Mouse (Mus musculus) MEL (cell line): Measurements from ENCODE around the gene Nosip. TPM values are rescaled to one million over a fixed set of nuclear protein-coding genes. Genes with fewer than 3 reads are reported as not detected.

ENCODE experiments used
- DNase-seq: peaks from one replicate; pipeline ENCODE4 v3.0.0; 2011; ENCODE audit warnings: low read depth, low spot score
- H3K27ac ChIP-seq: 2 replicates; pipeline ENCODE4 v1.5.1; 2012; ENCODE audit warnings: low read depth, mild to moderate bottlenecking, control low read depth, low read length, moderate library complexity; ENCODE audit not compliant: control insufficient read depth
- H3K27me3 ChIP-seq, 2 experiments: fragments of 150-350 bp in 1 of 2; sonication (generic) in 1 of 2; 2 replicates each; pipeline ENCODE4 v1.6.1; 2012; ENCODE audit warnings: low read length in 2 of 2, mild to moderate bottlenecking in 2 of 2, improper control_type of control experiment in 1 of 2, moderate library complexity in 1 of 2; ENCODE audit not compliant: insufficient read depth in 2 of 2, control insufficient read depth in 1 of 2
- H3K36me3 ChIP-seq, 2 experiments: 2 replicates each; pipeline ENCODE4 v1.6.1; 2012 to 2014; ENCODE audit warnings: low read length in 2 of 2, improper control_type of control experiment in 1 of 2, inconsistent platforms in 1 of 2, mild to moderate bottlenecking in 1 of 2; ENCODE audit not compliant: insufficient read depth in 2 of 2, control insufficient read depth in 1 of 2
- H3K4me1 ChIP-seq, 2 experiments: fragments of 150-350 bp in 1 of 2; sonication (generic) in 1 of 2; 2 replicates each; pipeline ENCODE4 v1.6.1; 2012; ENCODE audit warnings: low read length in 2 of 2, improper control_type of control experiment in 1 of 2, mild to moderate bottlenecking in 1 of 2; ENCODE audit not compliant: insufficient read depth in 2 of 2, control insufficient read depth in 1 of 2
- H3K4me3 ChIP-seq, 2 experiments: fragments of 150-350 bp in 1 of 2; sonication (generic) in 1 of 2; 2 replicates each; pipeline ENCODE4 v1.5.1; 2012; ENCODE audit warnings: low read depth in 2 of 2, low read length in 2 of 2, mild to moderate bottlenecking in 2 of 2, moderate library complexity in 2 of 2, control low read depth in 1 of 2, improper control_type of control experiment in 1 of 2; ENCODE audit not compliant: control insufficient read depth in 1 of 2, insufficient read depth in 1 of 2
- H3K79me2 ChIP-seq: 2 replicates; pipeline ENCODE4 v1.6.1; 2012; ENCODE audit warnings: mild to moderate bottlenecking, low read length, moderate library complexity; ENCODE audit not compliant: control insufficient read depth, poor library complexity, insufficient read depth
- H3K9ac ChIP-seq: 2 replicates; pipeline ENCODE4 v1.6.1; 2012; ENCODE audit warnings: low read depth, mild to moderate bottlenecking, control low read depth, low read length, moderate library complexity; ENCODE audit not compliant: control insufficient read depth, poor library complexity, severe bottlenecking
- H3K9me3 ChIP-seq: fragments of 150-350 bp; sonication (generic); replicated peaks from 2 replicates; pipeline ENCODE4 v1.6.1; 2012; ENCODE audit warnings: mild to moderate bottlenecking, low read length, improper control_type of control experiment, moderate library complexity; ENCODE audit not compliant: insufficient read depth
- CTCF ChIP-seq, 3 experiments: IDR thresholded peaks in 2 of 3; conservative IDR thresholded peaks in 1 of 3; 2 replicates each; pipeline ENCODE4 v1.5.1; 2011 to 2012; ENCODE audit warnings: low read length in 3 of 3, low read depth in 2 of 3, mild to moderate bottlenecking in 2 of 3, improper control_type of control experiment in 1 of 3, inconsistent platforms in 1 of 3, mixed read lengths in 1 of 3, moderate library complexity in 1 of 3; ENCODE audit not compliant: control insufficient read depth in 1 of 3, insufficient read depth in 1 of 3, poor library complexity in 1 of 3, severe bottlenecking in 1 of 3
- E2F4 ChIP-seq: IDR thresholded peaks from 2 replicates; pipeline ENCODE4 v1.6.1; 2011; ENCODE audit warnings: low read depth, low read length, improper control_type of control experiment, borderline replicate concordance
- ELF1 ChIP-seq: IDR thresholded peaks from 2 replicates; pipeline ENCODE4 v1.6.1; 2014; ENCODE audit warnings: low read depth, mild to moderate bottlenecking, inconsistent platforms, low read length, improper control_type of control experiment, moderate library complexity
- EP300 ChIP-seq, 2 experiments: IDR thresholded peaks; 2 replicates each; pipeline ENCODE4 v1.6.1; 2011; ENCODE audit warnings: improper control_type of control experiment in 2 of 2, low read length in 2 of 2, low read depth in 1 of 2, mild to moderate bottlenecking in 1 of 2
- GABPA ChIP-seq: IDR thresholded peaks from 2 replicates; pipeline ENCODE4 v1.6.1; 2012; ENCODE audit warnings: low read depth, mild to moderate bottlenecking, inconsistent platforms, low read length, improper control_type of control experiment, moderate library complexity
- GATA1 ChIP-seq: IDR thresholded peaks from 2 replicates; pipeline ENCODE4 v1.6.1; 2011; ENCODE audit warnings: low read depth, low read length, improper control_type of control experiment
- JUND ChIP-seq: IDR thresholded peaks from 2 replicates; pipeline ENCODE4 v1.6.1; 2011; ENCODE audit warnings: low read depth, mild to moderate bottlenecking, improper control_type of control experiment, low read length
- KAT2A ChIP-seq: conservative IDR thresholded peaks from 2 replicates; pipeline ENCODE4 v1.6.1; 2012; ENCODE audit warnings: low read depth, low read length, improper control_type of control experiment, inconsistent platforms
- MAX ChIP-seq: IDR thresholded peaks from 2 replicates; pipeline ENCODE4 v1.6.1; 2011; ENCODE audit warnings: low read length, improper control_type of control experiment
- MAZ ChIP-seq: IDR thresholded peaks from 2 replicates; pipeline ENCODE4 v1.6.1; 2012; ENCODE audit warnings: low read depth, mild to moderate bottlenecking, inconsistent platforms, low read length, improper control_type of control experiment
- MEF2A ChIP-seq: IDR thresholded peaks from 2 replicates; pipeline ENCODE4 v1.6.1; 2014; ENCODE audit warnings: low read depth, mild to moderate bottlenecking, inconsistent platforms, low read length, improper control_type of control experiment; ENCODE audit not compliant: poor library complexity, insufficient replicate concordance, severe bottlenecking; ENCODE audit errors: extremely low read depth
- MXI1 ChIP-seq: IDR thresholded peaks from 2 replicates; pipeline ENCODE4 v1.6.1; 2011; ENCODE audit warnings: mild to moderate bottlenecking, low read depth, low read length, improper control_type of control experiment
- MYC ChIP-seq: IDR thresholded peaks from 2 replicates; pipeline ENCODE4 v1.6.1; 2011; ENCODE audit warnings: low read depth, mild to moderate bottlenecking, low read length, improper control_type of control experiment, moderate library complexity
- NELFE ChIP-seq: IDR thresholded peaks from 2 replicates; pipeline ENCODE4 v1.6.1; 2011; ENCODE audit warnings: low read depth, low read length, improper control_type of control experiment
- NRF1 ChIP-seq: IDR thresholded peaks from 2 replicates; pipeline ENCODE4 v1.6.1; 2014; ENCODE audit warnings: low read depth, mild to moderate bottlenecking, inconsistent platforms, low read length, improper control_type of control experiment, moderate library complexity; ENCODE audit not compliant: poor library complexity, insufficient read depth, severe bottlenecking
- POLR2A ChIP-seq, 2 experiments: IDR thresholded peaks; 2 replicates each; pipeline ENCODE4 v1.6.1; 2011 to 2012; ENCODE audit warnings: low read length in 2 of 2, mild to moderate bottlenecking in 2 of 2, control low read depth in 1 of 2, improper control_type of control experiment in 1 of 2, low read depth in 1 of 2, moderate library complexity in 1 of 2; ENCODE audit not compliant: control insufficient read depth in 1 of 2, insufficient read depth in 1 of 2, poor library complexity in 1 of 2
- POLR2AphosphoS5 ChIP-seq: IDR thresholded peaks from 2 replicates; pipeline ENCODE4 v1.6.1; 2012; ENCODE audit warnings: low read depth, borderline replicate concordance, mild to moderate bottlenecking, inconsistent platforms, low read length, moderate library complexity, mixed read lengths
- RAD21 ChIP-seq: IDR thresholded peaks from 2 replicates; pipeline ENCODE4 v1.6.1; 2011; ENCODE audit warnings: mild to moderate bottlenecking, low read depth, low read length, improper control_type of control experiment
- SIN3A ChIP-seq: IDR thresholded peaks from 2 replicates; pipeline ENCODE4 v1.6.1; 2012; ENCODE audit warnings: low read length, improper control_type of control experiment, inconsistent platforms
- SMC3 ChIP-seq: IDR thresholded peaks from 2 replicates; pipeline ENCODE4 v1.6.1; 2011; ENCODE audit warnings: low read depth, low read length, improper control_type of control experiment
- TAL1 ChIP-seq: IDR thresholded peaks from 2 replicates; pipeline ENCODE4 v1.6.1; 2012; ENCODE audit warnings: mild to moderate bottlenecking, inconsistent platforms, low read length, moderate library complexity, mixed read lengths
- TBP ChIP-seq: IDR thresholded peaks from 2 replicates; pipeline ENCODE4 v1.8.0; 2011; ENCODE audit warnings: low read depth, low read length, improper control_type of control experiment
- UBTF ChIP-seq: IDR thresholded peaks from 2 replicates; pipeline ENCODE4 v1.6.1; 2012; ENCODE audit warnings: low read depth, mild to moderate bottlenecking, inconsistent platforms, low read length, improper control_type of control experiment, moderate library complexity, borderline replicate concordance; ENCODE audit not compliant: insufficient read depth
- USF1 ChIP-seq: IDR thresholded peaks from 2 replicates; pipeline ENCODE4 v1.6.1; 2014; ENCODE audit warnings: low read depth, mild to moderate bottlenecking, inconsistent platforms, low read length, improper control_type of control experiment, moderate library complexity
- USF2 ChIP-seq, 2 experiments: IDR thresholded peaks; 2 replicates each; pipeline ENCODE4 v1.6.1; 2011 to 2012; ENCODE audit warnings: improper control_type of control experiment in 2 of 2, low read length in 2 of 2, borderline replicate concordance in 1 of 2, inconsistent platforms in 1 of 2, low read depth in 1 of 2, mild to moderate bottlenecking in 1 of 2; ENCODE audit not compliant: insufficient read depth in 1 of 2
- ZKSCAN1 ChIP-seq: IDR thresholded peaks from 2 replicates; pipeline ENCODE4 v1.6.1; 2012; ENCODE audit warnings: low read depth, mild to moderate bottlenecking, inconsistent platforms, low read length, improper control_type of control experiment, moderate library complexity
- ZMIZ1 ChIP-seq: IDR thresholded peaks from 2 replicates; pipeline ENCODE4 v1.6.1; 2012; ENCODE audit warnings: low read depth, mild to moderate bottlenecking, inconsistent platforms, low read length, improper control_type of control experiment, moderate library complexity
- ZNF384 ChIP-seq: IDR thresholded peaks from 2 replicates; pipeline ENCODE4 v1.6.1; 2012; ENCODE audit warnings: low read depth, mild to moderate bottlenecking, inconsistent platforms, low read length, improper control_type of control experiment
- polyA plus RNA-seq, 2 experiments: library from polyadenylated mRNA; stranded (reverse) in 1 of 2; unstranded in 1 of 2; fragments of >175 nt in 1 of 2; fragments of >200 nt in 1 of 2; gene quantifications; 2 replicates each; pipeline versions ENCODE4 v1.2.1 to v1.2.4; 2012; ENCODE audit warnings: low replicate concordance in 2 of 2, low read depth in 1 of 2; ENCODE audit not compliant: insufficient read length in 2 of 2, insufficient read depth in 1 of 2, missing spikeins in 1 of 2
- total RNA-seq: library from RNA; depleted of rRNA; stranded (reverse); fragments of 300-350 nt; gene quantifications from 2 replicates; pipeline ENCODE4 v1.2.3, GENCODE M21; 2012

Nosip gene
- total and polyA plus RNA-seq, 3 experiments = 50.7 to 78.9 TPM; not detected in 1

GRCm38 (mm10) chr7:45091001-45091990 is 29.1 kb downstream of the Nosip start:
- Histone ChIP-seq H3K4me3 (peak overlapping the region; percentile 50 to 72), H3K27me3 (no peaks in the 10 kb centered on the region), H3K79me2 (no peaks in the 10 kb centered on the region; the same call in 1 of the 2 replicates), H3K27ac (peak overlapping the region; percentile 47), H3K9ac (peak overlapping the region; percentile 60), H3K4me1 (peaks cover 2 to 16% of the 10 kb centered on the region in 2 experiments), H3K36me3 (peaks cover 0 to 12% of the 10 kb centered on the region in 2 experiments; a peak in 2 of 4 replicates), H3K9me3 (no peaks in the 10 kb centered on the region)
- peak; percentile 76 for DNase-seq
- TF ChIP-seq POLR2A (IDR thresholded peaks at IDR 0.05; ENCODE audit: control insufficient read depth in 1 of 2, insufficient read depth in 1 of 2, low read depth in 1 of 2, low read length in 2 of 2, poor library complexity in 1 of 2) = no peak
- 0 out of 4 replicates have a peak, but pooled peaks of 1 of the 2 experiments have one; percentile 7 for TF ChIP-seq EP300 (IDR thresholded peaks at IDR 0.05; ENCODE audit: low read depth in 1 of 2, low read length in 2 of 2)

GRCm38 (mm10) chr7:45092048-45092447 is 29.8 kb downstream of the Nosip start, which contains the start of gene Rcn3:
Gene Rcn3, minus strand, starts transcription at chr7:45092221.
- H3K9ac ChIP-seq = peak within 1 kb of the TSS; percentile 60
- H3K4me1 ChIP-seq = peaks cover 2 to 16% of the 10 kb centered on the region in 2 experiments
- peak; percentile 96 for DNase-seq
- peak within 1 kb of the TSS; percentile 50 to 72 for H3K4me3 ChIP-seq
- H3K27me3 ChIP-seq = no peaks in the 10 kb centered on the region
- peaks cover 0 to 12% of the 10 kb centered on the region in 2 experiments; a peak in 2 of 4 replicates for H3K36me3 ChIP-seq
- H3K27ac ChIP-seq = peak within 1 kb of the TSS; percentile 68
- H3K9me3 ChIP-seq = no peaks in the 10 kb centered on the region
- H3K79me2 ChIP-seq = no peaks in the 10 kb centered on the region; the same call in 1 of the 2 replicates
- no peak for TF ChIP-seq TAL1
- no peak for TF ChIP-seq UBTF
- no peak for TF ChIP-seq E2F4
- peak; percentile 58; the same call in 1 of the 2 replicates for TF ChIP-seq MAZ
- no peak for TF ChIP-seq ZNF384
- no peak for TF ChIP-seq NELFE
- TF ChIP-seq ZKSCAN1 = no peak
- TF ChIP-seq USF2 (IDR thresholded peaks at IDR 0.05; ENCODE audit: borderline replicate concordance in 1 of 2, insufficient read depth in 1 of 2, low read depth in 1 of 2, low read length in 2 of 2) = no peak
- no peak; the same call in 1 of the 2 replicates for TF ChIP-seq MYC
- peak; percentile 50; the same call in 1 of the 2 replicates for TF ChIP-seq KAT2A
- no peak for TF ChIP-seq ZMIZ1
- TF ChIP-seq CTCF (IDR thresholded peaks at IDR 0.05 in 2 of 3, conservative IDR thresholded peaks at IDR 0.05 in 1 of 3; ENCODE audit: control insufficient read depth in 1 of 3, insufficient read depth in 1 of 3, low read depth in 2 of 3, low read length in 3 of 3, poor library complexity in 1 of 3, severe bottlenecking in 1 of 3) = no peak
- 0 out of 2 replicates have a peak, but pooled peaks have one; percentile 52 for TF ChIP-seq SIN3A
- TF ChIP-seq MAX = peak; percentile 54; the same call in 1 of the 2 replicates
- no peak for TF ChIP-seq GABPA
- peak; percentile 46; the same call in 1 of the 2 replicates for TF ChIP-seq NRF1
- TF ChIP-seq SMC3 = no peak
- TF ChIP-seq POLR2AphosphoS5 = no peak
- 0 out of 2 replicates have a peak, but pooled peaks have one; percentile 21 for TF ChIP-seq MXI1
- peak; percentile 66; the same call in 1 of the 2 replicates for TF ChIP-seq TBP
- TF ChIP-seq RAD21 = no peak
- TF ChIP-seq GATA1 = peak; percentile 66
- TF ChIP-seq ELF1 = no peak
- TF ChIP-seq MEF2A = no peak
- TF ChIP-seq JUND = no peak
- TF ChIP-seq USF1 = no peak
